Mouse (Mus musculus): ENCODE results near the gene Fbp1.

DNA sequence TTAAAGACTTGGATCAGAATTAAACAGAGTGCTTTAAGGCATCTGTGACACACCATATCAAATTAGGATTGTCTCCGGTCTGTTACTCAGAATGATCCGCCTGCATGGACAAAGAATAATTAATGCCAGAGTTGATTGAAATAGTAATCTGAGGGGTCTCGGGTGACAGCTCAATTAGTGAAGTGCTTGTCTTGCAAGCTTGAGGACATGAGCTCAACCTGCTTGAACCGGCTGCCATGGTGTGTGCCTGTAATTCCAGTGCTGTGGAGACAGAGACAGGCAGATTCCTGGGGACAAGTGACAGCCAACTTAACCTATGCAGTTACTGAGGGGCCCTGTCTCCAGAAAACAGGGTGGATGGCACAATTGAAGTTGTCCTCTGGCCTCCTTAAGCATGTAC, 44.4 kb upstream of the Fbp1 start:
- TF ChIP-seq CTCF (IDR thresholded peaks at IDR 0.05; ENCODE audit: low read depth, low read length) (no peak), EP300 (IDR thresholded peaks at IDR 0.05; ENCODE audit: insufficient read depth, low read depth, low read length) (no peak), POLR2A (IDR thresholded peaks at IDR 0.05; ENCODE audit: insufficient read depth, low read length) (no peak)
